Mouse (Mus musculus) cerebellum, adult 11-12 months (tissue): ENCODE results near the gene Smim6.
A peak's percentile ranks its signal among the peaks of the same experiment; 100 is the strongest.

Experiments used
- DNase-seq: peaks from one replicate; pipeline ENCODE4 v3.0.0; 2022

Smim6 gene

DNA sequence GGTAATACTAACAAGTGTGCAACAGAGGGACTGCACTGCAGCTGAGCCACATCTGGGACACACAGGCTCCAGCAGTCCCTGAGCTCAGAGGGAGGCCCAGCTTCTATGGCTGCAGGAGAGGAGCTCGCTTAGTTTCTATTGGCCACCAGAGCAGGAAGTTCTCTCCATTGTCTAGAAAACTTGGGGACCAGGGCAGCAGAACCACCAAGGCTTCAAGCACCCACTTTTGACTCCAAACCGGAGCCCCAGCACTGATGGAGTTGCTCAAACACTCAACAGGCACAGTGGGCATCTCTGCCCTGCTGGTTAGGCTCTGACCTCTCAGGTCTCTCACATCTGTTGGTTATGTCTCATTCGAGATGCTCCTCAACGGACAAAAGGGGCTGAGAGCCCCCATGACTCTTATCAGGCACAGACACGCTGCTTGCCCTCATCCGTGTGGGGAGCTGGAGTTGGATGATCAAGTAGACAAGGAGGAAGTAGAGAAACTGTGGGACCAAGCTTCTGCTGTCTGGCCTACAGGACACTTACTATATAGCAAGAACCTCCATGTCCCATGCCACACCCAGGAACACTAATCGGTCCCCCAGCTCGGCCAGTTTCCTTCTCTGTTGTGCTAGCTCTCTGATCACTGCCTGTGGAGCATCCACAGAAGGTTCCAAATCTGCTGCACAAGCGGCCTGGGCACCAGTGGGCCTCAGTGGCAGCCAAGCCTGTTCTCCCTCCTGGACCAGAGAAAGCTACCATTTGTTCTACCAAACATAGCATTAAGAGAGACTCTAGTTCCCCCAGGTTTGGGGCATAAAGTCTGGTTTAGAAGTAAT, 10.3 kb upstream of the Smim6 start:
- DNase-seq = no peak

- DNase-seq = no peak
Observed at GRCm38 (mm10) chr11:115902177-115902576, 9.6 kb upstream of the Smim6 start.

- no peak for DNase-seq
Observed at GRCm38 (mm10) chr11:115902831-115903230, 9.0 kb upstream of the Smim6 start.

DNA sequence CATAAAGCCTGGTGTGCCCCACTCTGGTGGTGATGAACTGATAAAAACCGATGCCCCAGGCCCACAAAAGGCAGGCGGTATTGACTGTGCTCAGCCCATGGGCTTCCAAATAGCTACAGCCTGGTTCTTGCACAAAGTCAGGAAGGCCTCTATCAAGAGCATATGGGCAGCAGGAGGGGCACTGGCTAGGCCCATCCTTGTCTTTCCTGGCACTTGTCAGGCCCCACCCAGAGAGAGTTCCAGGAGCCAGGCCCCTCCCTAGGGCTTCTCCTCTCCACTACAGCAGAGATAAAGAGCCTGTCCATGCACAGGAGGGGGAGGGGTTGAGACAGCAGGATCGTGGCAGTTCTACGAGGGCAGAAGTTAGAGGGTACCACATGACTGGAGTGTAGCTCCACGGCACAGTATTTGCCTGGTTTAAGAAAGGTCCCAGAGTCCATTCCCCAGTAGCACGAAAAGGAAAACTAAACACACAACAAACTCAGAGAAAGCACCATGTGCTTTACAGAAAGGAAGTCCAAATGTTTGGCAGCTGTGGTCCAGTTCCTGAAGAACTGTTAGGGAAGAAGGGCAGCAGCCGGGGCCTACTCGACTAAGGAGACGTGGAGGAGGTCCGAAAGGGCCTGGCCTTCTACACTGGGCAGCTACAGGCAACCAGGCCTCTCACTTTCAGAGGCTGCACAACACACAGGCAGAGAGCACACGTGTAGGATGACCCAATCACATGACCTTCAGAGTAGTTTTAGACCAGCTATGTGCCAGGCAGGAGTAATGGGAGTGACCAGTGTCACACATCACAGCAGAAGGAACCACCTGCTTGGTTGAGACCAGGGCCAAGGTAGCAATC, 8.2 kb upstream of the Smim6 start:
- no peak for DNase-seq

DNA sequence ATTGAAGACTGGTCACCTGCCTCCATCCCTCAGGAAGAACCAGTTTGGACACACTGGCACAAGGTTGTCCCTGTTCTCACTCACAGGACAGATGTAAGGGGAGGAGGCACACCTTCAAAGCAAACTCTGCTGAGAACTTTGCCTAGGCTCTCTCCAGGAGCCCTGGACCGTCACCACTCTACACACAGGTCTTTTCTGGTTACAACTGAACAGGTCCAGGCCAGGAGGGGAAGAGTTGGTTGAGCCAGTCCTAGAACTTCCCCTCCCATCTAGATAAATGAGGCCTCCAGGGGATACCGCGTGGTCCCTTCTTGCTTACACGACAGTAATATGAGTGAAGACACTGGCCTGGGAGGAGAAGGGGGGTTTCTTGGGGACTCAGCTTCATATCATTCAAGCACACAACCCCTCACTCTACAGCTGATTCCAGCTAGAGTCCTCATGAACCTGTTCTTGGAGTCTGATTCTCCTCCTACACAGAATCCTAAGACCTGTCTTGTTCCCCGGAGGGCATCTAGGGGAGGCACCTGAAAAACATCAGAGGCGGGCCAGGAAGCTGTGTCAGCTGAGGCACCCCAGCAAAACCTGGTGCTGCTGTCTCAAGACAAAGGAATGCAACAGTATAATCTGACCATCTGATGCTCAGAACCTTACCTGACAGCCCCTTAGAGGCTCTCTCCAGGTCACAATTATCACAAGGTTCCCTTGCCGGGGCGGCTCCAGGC, 7.4 kb upstream of the Smim6 start:
- DNase-seq = no peak

DNA sequence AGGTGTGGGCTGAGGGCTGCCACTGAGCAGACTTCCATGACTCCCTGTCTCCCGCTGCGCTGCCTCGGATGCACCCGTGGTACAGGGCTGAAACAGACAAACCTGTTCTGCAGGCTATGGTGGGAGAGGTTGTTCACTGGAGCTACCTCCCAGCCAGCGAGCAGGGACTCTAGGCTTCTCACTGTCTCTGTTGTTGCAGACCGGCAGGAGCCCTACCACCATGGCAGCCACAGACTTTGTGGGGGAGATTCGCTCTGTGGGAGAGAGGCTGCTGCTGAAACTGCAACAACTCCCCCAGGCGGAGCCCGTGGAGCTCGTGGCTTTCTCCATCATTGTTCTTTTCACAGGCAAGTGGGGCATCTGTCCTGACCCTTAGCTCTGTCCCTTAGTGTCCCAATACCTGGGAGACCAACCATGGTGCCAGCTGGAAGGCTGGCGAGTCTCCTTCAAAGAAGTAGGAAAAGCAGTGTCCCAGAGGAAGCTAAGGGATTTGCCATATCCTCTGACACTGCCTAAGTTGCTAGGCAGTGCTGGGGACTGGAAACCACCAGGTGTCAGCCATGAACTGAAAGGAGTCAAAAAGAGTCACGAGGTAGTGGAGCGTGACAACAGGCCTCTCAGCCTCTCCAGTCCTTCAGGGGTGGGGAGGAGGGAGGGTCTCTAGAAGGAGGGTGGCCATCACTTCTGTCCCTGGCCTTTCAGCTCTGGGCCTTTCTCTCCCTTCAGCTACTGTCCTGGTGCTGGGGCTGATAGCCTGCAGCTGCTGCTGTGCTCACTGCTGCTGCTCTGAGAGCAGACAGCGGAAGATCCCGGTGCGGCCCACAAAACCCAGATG, 6.6 kb upstream of the Smim6 start:
- DNase-seq = no peak

- no peak for DNase-seq
Observed at GRCm38 (mm10) chr11:115906116-115906515, 5.7 kb upstream of the Smim6 start.

- no peak for DNase-seq
Observed at GRCm38 (mm10) chr11:115906521-115906920, 5.3 kb upstream of the Smim6 start.

DNA sequence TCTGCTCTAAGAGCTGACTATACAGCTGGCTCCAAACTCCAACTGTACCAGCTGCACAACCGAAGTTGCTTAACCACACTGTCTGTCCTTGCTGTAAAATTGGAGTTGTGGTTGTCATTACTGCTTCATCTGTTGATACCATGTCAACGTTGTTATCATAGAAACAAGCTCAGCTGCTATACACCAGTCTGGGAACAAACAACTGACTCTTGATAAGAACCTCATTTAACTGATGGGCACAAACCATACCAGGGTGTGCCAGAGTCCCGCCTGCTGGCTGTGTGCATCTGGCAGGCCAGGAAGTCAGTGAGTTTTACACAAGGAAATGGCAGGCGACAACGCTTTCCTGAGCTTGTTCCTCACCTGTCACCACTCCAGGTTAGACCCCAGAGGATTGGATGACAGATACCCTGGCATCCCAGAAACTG, 669 bp upstream of the Smim6 start:
- DNase-seq = no peak

- DNase-seq = no peak
Observed at GRCm38 (mm10) chr11:115916579-115916978, 4.8 kb downstream of the Smim6 start.

- DNase-seq = no peak
Observed at GRCm38 (mm10) chr11:115918637-115919036, 6.8 kb downstream of the Smim6 start.

DNA sequence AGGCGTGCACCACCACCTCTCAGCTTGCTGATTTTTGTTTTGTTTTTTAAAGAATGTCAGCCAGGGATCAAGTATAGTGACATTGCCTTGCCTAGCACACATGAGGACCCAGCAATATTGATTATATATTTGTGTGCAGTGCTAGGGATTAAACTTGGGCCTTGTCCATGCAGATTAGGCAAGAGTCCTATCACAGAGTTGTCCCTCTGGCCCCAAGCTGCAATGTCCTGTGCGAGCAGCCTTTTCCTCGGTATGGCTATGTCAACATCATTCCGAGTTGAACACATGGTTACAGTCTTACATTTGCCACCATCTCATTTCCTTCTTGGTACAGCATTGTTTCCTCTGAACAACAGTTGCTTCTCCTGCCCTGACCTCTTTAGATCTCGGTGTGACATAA, 7.3 kb downstream of the Smim6 start:
- DNase-seq = no peak

DNA sequence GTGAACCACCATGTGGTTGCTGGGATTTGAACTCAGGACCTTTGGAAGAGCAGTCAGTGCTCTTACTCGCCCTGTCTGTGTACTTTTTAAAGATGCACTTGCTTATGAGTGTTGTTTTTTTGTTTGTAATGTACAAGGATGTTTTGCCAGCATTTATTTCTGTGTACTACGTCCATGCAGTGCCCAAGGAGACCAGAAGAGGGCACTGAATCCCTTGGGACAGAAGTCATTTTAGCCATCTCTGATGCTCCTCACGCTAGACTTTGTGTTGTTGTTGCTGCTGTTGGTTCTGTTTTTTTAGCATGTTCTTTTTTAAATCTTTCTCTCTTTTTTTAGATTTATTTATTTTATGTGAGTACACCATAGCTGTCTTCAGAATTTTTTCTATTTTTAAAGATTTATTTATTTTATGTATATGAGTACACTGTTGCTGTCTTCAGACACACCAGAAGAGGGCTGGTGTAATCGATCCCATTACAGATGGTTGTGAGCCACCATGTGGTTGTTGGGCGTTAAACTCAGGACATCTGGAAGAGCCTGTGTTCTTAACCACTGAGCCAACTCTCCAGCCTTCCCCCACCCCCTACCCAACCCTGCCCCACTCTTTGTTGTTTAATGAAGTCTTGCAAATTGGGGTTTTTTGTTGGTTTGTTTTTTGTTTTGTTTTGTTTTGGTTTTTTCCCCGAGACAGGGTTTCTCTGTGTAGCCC, 8.4 kb downstream of the Smim6 start:
- DNase-seq = peak; percentile 27

DNA sequence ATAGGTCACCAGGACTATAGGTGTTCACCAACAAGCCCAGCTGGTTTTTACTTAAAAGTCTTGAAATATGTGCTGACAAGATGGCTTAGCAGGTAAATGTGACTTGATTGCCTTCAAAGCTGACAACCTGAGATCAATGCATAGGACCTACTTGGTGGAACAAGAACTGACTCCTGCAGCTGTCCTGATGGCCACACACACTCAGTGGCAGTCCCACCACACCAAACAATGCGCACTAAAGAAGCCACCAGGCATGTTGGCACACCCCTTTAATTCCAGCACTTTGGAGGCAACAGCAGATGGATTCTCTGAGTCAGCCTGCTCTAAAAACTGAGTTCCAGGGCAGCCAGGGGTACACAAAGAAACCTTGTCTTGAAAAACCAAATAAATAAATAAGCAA, 10.2 kb downstream of the Smim6 start:
- no peak for DNase-seq

DNA sequence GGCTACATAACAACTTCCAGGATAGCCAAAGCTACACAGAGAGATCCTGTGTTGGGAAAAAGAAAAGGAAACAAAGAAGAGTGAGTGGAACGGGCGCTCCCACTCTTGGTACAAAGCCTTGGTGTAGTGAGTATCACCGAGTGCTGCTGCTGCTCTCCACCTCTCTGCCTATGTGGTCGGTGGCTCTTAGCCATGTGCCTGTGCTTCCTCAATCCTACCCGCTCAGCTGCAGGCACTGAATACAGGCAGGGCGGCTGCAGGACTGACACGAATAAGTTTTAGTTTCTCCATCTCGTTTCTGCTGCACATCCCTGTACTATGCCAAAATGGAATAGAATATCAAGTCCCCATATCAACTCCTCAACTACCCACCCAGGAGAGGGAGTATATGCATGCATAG, 17.2 kb downstream of the Smim6 start:
- DNase-seq = no peak

DNA sequence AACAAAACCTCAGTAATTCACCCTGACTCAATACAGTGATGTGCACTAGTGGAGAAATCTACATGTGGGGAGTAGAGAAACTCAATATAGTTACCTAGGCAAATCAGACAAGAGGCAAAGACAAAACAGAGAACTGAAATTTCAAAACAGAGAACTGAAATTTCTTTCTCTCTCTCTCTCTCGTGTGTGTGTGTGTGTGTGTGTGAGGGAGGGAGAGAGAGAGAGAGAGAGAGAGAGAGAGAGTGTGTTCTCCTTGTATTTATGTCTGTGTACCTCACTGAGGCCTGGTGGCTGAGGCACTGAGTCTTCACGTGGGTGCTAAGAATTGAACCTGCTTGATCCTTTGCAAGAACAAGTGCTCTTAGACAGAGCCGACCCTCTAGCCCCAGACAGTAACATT, 18.0 kb downstream of the Smim6 start:
- DNase-seq = no peak

DNA sequence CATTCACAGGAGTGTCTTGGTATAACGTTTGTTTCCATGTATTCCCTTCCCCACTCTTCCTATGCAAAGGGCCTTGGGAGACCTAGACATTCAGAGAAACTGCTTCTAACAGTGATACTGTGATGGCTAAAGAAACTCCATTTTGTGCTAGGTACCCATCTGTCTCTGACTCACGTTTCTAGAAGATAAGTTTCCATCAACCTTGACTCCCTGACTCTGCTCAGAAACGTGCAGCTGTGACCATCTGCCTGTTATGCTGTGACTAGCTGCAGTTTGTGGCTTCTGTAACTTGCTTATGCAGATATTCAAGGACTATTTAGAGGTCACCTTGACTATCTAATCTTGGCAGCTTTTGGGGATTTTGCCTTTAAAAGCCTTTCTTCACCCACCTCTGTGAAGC, 19.4 kb downstream of the Smim6 start:
- DNase-seq = no peak

- peak; percentile 97 for DNase-seq
Observed at GRCm38 (mm10) chr11:115933108-115933746, 21.4 kb downstream of the Smim6 start, which contains the start of the genes Sap30bp and Recql5. Gene Sap30bp (plus strand): TSS chr11:115933282. Gene Recql5 (minus strand): TSS chr11:115933477.

GRCm38 (mm10) chr11:115933747-115934110, 21.9 kb downstream of the Smim6 start:
- no peak for DNase-seq

GRCm38 (mm10) chr11:115939690-115940329, 28.0 kb downstream of the Smim6 start:
- peak; percentile 46 for DNase-seq

- no peak for DNase-seq
Observed at GRCm38 (mm10) chr11:115941980-115942379, 30.2 kb downstream of the Smim6 start.
